Mouse (Mus musculus) testis, adult 2 months (tissue): Measurements from ENCODE around the gene Ccdc86.

Experiments
- CTCF ChIP-seq: fragments of 200-500 bp; IDR thresholded peaks from 2 replicates; pipeline ENCODE4 v1.5.1; 2012; ENCODE audit warnings: low read depth, mild to moderate bottlenecking, inconsistent platforms, low read length, moderate library complexity; ENCODE audit not compliant: control insufficient read depth, insufficient read depth, insufficient replicate concordance
- POLR2A ChIP-seq: fragments of 200-500 bp; IDR thresholded peaks from 2 replicates; pipeline ENCODE4 v1.6.1; 2012; ENCODE audit warnings: low read depth, mild to moderate bottlenecking, inconsistent platforms, low read length, moderate library complexity; ENCODE audit not compliant: control insufficient read depth

- TF ChIP-seq CTCF = no peak
- TF ChIP-seq POLR2A = no peak
Measured at GRCm38 (mm10) chr19:10914291-10914690, 34.8 kb downstream of the Ccdc86 start.
